Mouse (Mus musculus) liver, postnatal 0 days (tissue): Measurements from ENCODE around the gene 0610040J01Rik.

Experiments used
- CTCF ChIP-seq: sonication (generic); IDR thresholded peaks from 2 replicates; pipeline ENCODE4 v1.5.1; 2016; ENCODE audit warnings: antibody characterized with exemption, low read depth
- EP300 ChIP-seq: IDR thresholded peaks from 2 replicates; pipeline ENCODE4 v1.6.1; 2016; ENCODE audit warnings: antibody characterized with exemption, low read depth, mild to moderate bottlenecking

GRCm38 (mm10) chr5:63947526-63947925, 135.4 kb downstream of the 0610040J01Rik start:
- TF ChIP-seq EP300 (no peak), CTCF (no peak)
